Mouse (Mus musculus) adrenal gland, adult 2 months (tissue): ENCODE measurements at regions not wholly inside any gene's neighbourhood (a gene's known extent, or its start where the extent isn't known, plus 50 kb on each side); places are given as distances from the start of the nearest gene placed in this dataset.

Experiments used
- DNase-seq: peaks from one replicate; pipeline ENCODE4 v3.0.0; 2021

GRCm38 (mm10) chr10:117556027-117556789 lies 73.1 kb upstream of the Cpm start:
- DNase-seq = no peak

- no peak for DNase-seq
These were observed 73.8 kb upstream of the Cpm start for GRCm38 (mm10) chr10:117555542-117555941.

DNA sequence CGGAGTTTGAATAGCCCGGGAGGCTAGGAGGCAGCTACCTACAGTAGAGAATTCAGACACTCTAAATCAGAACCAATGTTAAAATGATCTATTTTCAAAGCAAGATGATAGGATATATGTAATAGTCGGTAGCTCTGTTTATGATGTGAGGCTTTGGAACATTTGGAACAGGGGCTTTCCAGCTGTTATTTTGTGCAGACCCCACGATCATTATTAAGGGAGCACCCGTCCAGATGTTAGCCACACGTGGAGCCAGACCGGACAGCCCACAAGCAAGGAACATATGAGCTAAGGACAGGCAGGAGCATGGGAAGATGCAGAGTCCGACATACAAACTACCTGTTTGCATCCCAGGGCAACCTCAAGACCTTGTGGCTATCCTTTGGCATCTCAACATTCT lies 74.3 kb upstream of the Cpm start:
- no peak for DNase-seq

- DNase-seq = no peak
These were observed 74.8 kb upstream of the Cpm start for GRCm38 (mm10) chr10:117554533-117554932.

GRCm38 (mm10) chr10:117553211-117554186 lies 75.8 kb upstream of the Cpm start:
- DNase-seq = no peak

GRCm38 (mm10) chr10:117552049-117552652 lies 77.1 kb upstream of the Cpm start:
- no peak for DNase-seq

- no peak for DNase-seq
These were observed 77.9 kb upstream of the Cpm start for GRCm38 (mm10) chr10:117551234-117552048.

DNA sequence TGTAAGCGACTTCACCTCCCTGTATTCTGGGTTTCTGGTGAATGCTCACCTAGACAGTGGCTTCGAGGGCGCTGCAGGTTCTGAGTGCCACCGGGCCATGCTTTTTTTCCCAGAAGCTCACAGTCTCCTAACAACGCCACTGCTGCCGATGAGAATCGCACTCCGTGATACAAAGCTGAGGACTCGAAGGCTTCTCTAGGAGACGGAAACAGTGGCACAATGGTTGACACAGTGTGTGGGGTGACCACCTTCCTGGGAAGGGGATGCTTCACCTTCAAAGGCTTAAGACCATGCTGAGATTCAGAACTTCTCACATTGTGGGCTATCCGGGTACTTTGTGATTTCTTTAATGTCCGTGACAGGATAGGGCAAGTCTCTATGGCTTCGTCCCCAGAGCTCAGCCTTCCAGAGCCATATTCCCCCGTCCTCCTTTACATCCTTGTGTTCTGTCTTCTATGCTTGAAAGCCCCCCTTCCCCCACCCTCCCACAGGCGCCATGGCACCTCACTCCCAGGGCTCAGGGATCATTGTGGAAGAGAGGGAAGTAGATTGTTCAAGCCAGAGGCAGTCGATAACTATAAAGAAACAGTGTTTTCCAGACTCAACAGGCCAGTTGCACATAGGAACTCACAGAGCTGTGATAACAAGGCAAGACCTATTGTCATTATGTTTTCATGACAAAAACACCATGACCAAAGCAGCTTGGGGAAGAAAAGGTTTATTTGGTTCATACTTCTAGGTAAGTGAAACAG lies 79.3 kb upstream of the Cpm start:
- DNase-seq = no peak

DNA sequence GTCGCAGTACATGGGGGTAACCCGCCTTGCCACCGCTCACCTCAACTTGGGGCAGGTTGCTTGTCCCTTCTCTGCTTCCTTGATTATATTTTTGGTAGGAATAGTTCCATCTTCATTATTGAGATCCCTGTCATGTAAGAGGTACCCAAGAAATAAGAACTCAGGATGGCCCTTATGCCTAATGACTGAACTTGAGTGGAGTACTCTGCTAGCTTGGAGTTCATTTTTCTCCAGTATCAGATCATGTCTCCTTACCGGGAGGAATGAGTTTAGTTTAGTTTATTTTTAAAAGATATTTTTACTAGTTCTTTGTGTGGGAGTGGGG lies 79.8 kb upstream of the Cpm start:
- no peak for DNase-seq

- DNase-seq = no peak
These were observed 80.4 kb upstream of the Cpm start for GRCm38 (mm10) chr10:117548775-117549505.

- no peak for DNase-seq
These were observed 81.0 kb upstream of the Cpm start for GRCm38 (mm10) chr10:117548262-117548661.

- DNase-seq = no peak
These were observed 82.0 kb upstream of the Cpm start for GRCm38 (mm10) chr10:117547275-117547674.

DNA sequence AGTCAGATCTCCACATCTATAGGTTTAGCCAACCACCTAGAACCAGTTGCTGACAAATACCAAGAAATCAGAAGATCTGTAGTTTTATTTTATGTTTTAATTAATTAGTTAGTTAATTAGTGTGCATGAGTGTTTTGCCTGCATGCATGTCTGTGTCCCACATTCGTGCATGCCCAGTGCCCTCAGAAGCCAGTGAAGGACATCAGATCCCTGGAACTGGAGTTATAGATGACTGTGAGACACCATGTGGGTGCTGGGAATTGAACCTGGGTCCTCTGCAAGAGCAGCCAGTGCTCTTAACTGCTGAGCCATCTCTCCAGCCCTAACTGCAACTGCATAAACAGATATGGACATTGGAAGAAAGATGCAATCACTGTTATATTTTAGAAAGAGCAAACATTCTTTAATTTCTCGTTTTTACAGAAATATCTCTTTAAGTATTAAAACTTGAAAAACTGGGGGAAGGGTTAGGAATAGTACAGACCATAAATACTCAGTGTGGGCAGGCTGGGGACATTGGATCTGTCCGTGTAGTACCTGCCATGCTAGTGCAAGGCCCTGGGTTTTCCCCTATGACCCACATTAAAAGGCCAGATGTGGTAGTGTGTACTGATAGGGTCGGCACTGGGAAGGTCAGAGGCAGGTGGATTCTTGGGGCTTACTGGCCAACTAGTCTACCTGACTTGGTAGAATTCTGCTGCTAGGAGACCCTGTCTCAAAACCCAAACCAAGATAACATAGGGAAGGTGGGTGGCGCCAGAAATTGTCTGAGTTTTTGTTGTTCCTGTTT lies 83.3 kb upstream of the Cpm start:
- no peak for DNase-seq

GRCm38 (mm10) chr10:117544680-117545546 lies 84.4 kb upstream of the Cpm start:
- no peak for DNase-seq

- no peak for DNase-seq
These were observed 85.2 kb upstream of the Cpm start for GRCm38 (mm10) chr10:117543995-117544679.

- DNase-seq = no peak
These were observed 85.7 kb upstream of the Cpm start for GRCm38 (mm10) chr10:117543696-117543950.

DNA sequence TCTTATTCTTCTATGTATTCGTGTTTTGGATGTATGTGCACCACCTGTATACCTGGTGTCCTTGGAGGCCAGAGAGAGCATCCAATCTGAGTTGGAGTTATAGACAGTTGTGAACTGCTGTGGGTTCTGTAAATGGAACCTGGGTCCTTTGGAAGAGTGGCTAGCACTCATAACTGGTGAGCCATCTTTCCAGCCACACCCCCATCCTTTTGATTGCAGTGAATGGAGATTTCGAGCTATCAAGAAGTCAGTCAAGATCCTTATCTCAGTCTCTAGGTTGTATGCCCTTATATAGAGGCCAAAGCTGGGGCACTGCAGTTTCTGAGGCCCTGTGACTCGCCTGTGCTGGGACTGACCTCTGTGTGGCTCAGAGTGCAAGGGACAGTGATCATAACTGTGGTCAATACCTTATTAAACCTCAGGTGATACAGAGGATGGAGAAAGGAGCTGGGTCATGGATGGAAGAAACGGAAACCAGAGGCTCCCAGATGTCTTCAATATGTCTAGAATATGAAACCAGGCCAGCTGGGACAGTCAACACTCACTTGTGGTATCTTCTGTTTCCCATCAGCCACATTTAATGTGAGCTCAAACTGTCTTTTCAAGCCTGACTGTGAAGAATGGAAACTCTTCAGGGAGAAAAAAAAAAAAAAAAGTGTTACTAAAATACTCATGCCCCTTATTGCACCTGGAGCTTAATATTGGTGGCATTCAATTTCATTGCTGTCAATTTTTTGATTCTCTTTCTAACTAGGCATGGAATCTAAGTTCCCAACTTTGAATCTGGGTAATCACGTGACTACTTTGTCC lies 86.2 kb upstream of the Cpm start:
- no peak for DNase-seq
